Mouse (Mus musculus) stomach, embryonic 15.5 days (tissue): ENCODE data around the gene Kat5. TPM values are rescaled to one million over a fixed set of nuclear protein-coding genes. Genes with fewer than 3 reads are reported as not detected.

Experiments
- ATAC-seq: fragments of 200-750 bp; cut with Nextera tagmentation; 2 replicates; pipeline ENCODE4 v1.8.0; 2017; ENCODE audit warnings: low read depth, moderate number of reproducible peaks, moderate TSS enrichment; ENCODE audit not compliant: insufficient read depth, low FRiP score
- H3K27ac ChIP-seq: fragments of 300-500 bp; sonication (generic); 2 replicates; pipeline ENCODE4 v1.5.1; 2015; ENCODE audit warnings: mild to moderate bottlenecking, inconsistent platforms
- H3K27me3 ChIP-seq: fragments of 300-500 bp; sonication (generic); replicated peaks from 2 replicates; pipeline ENCODE4 v1.6.1; 2015; ENCODE audit warnings: inconsistent platforms
- H3K36me3 ChIP-seq: fragments of 300-500 bp; sonication (generic); 2 replicates; pipeline ENCODE4 v1.6.1; 2015; ENCODE audit warnings: inconsistent platforms
- H3K4me1 ChIP-seq: fragments of 300-500 bp; sonication (generic); 2 replicates; pipeline ENCODE4 v1.6.1; 2015; ENCODE audit warnings: inconsistent platforms
- H3K4me2 ChIP-seq: fragments of 300-500 bp; sonication (generic); 2 replicates; pipeline ENCODE4 v1.6.1; 2015; ENCODE audit warnings: mild to moderate bottlenecking, inconsistent platforms
- H3K4me3 ChIP-seq: fragments of 300-500 bp; sonication (generic); replicated peaks from 2 replicates; pipeline ENCODE4 v1.5.1; 2015; ENCODE audit warnings: inconsistent platforms
- H3K9ac ChIP-seq: fragments of 300-500 bp; sonication (generic); 2 replicates; pipeline ENCODE4 v1.6.1; 2015; ENCODE audit warnings: inconsistent platforms
- H3K9me3 ChIP-seq: fragments of 300-500 bp; sonication (generic); 2 replicates; pipeline ENCODE4 v1.6.1; 2016; ENCODE audit warnings: inconsistent platforms
- WGBS: fragments of 180-500 bp; shearing (Covaris S2); methylation state at CpG from one replicate; pipeline ENCODE4 v1.1.7; 2015; 5-methylcytosine and 5-hydroxymethylcytosine counted together
- polyA plus RNA-seq: library from polyadenylated mRNA; unstranded; fragments of >200 nt; fragmentation: Nextera tagmentation; extraction: Ambion mirVana; gene quantifications from 2 replicates; pipeline ENCODE4 v1.2.1, GENCODE M21; 2015

Gene Kat5
- polyA plus RNA-seq, 1 experiment from 2014 or later = 42.2 TPM

DNA sequence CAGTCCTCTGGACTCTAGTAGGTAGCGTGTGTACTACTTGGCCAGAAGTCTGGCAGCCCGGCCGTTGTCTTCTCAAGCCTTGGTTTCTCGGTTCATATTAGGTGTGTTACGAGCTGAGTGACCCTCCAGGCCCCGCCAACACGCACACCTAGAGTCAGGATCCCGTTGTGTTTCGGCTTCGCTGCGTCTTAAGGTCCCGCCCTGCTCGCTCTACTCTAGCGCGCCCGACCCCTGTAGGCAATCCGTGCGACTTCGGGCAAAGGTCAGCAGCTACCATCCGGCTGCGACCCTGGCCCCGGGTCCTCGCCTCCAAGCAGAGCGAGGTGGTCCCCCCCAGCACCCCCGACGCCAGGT, 42.9 kb downstream of the Kat5 start:
- peaks cover 1% of the 10 kb centered on the region for H3K27me3 ChIP-seq
- H3K4me1 ChIP-seq = peaks cover 25% of the 10 kb centered on the region
- WGBS = 2% methylated on average over 26 of the region's 26 CpGs
- peak; percentile 19 for ATAC-seq
- peak overlapping the region; percentile 97 for H3K27ac ChIP-seq
- H3K4me3 ChIP-seq = peak overlapping the region; percentile 82
- peak overlapping the region; percentile 80 for H3K9ac ChIP-seq
- H3K4me2 ChIP-seq = peak overlapping the region; percentile 99
- peaks cover 3% of the 10 kb centered on the region; the same call in 1 of the 2 replicates for H3K36me3 ChIP-seq
- H3K9me3 ChIP-seq = no peaks in the 10 kb centered on the region

GRCm38 (mm10) chr19:5566316-5566715, 43.7 kb downstream of the Kat5 start:
- peak overlapping the region; percentile 99 for H3K4me2 ChIP-seq
- no peak overlapping the region for H3K9ac ChIP-seq
- WGBS = 68% methylated on average over 5 of the region's 5 CpGs
- peaks cover 10% of the 10 kb centered on the region for H3K27me3 ChIP-seq
- H3K4me3 ChIP-seq = no peak overlapping the region; the same call in 1 of the 2 replicates
- peaks cover 25% of the 10 kb centered on the region for H3K4me1 ChIP-seq
- H3K9me3 ChIP-seq = no peaks in the 10 kb centered on the region
- H3K27ac ChIP-seq = peak overlapping the region; percentile 97; the same call in 1 of the 2 replicates
- ATAC-seq = no peak
- H3K36me3 ChIP-seq = peaks cover 3% of the 10 kb centered on the region; the same call in 1 of the 2 replicates

DNA sequence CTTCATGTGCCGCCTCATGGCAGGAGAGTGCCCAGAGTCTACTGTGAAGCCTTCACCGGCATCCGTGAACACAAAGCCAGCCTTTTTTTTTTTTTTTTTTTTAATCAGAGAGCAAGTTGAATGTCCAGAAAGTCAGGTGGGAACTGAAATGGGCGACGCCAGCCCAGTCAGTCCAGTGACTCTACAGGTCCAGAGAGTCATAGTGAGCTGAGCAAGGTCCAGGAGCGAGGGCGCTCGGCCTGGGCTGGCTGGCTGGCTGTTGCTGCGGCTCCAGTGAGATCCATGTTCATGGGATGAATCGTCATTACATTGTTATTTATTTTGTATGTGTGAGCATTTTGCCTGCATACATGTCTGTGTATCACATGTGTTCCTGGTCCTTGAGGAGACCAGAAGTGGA, 47.3 kb downstream of the Kat5 start:
- no peak for ATAC-seq
- H3K4me1 ChIP-seq = peaks cover 24% of the 10 kb centered on the region

GRCm38 (mm10) chr19:5561886-5562285, 48.2 kb downstream of the Kat5 start:
- H3K9ac ChIP-seq = no peak overlapping the region
- H3K4me3 ChIP-seq = peak overlapping the region; percentile 48; the same call in 1 of the 2 replicates
- H3K27ac ChIP-seq = peak overlapping the region; percentile 94

More for the DNA sequence above, 47.3 kb downstream of the Kat5 start:
- no peak overlapping the region for H3K27ac ChIP-seq
- peaks cover 44% of the 10 kb centered on the region for H3K27me3 ChIP-seq
- no peaks in the 10 kb centered on the region for H3K36me3 ChIP-seq
- no peak overlapping the region for H3K9ac ChIP-seq
- WGBS = 86% methylated on average over 10 of the region's 10 CpGs
- no peaks in the 10 kb centered on the region for H3K9me3 ChIP-seq
- no peak overlapping the region for H3K4me2 ChIP-seq
- H3K4me3 ChIP-seq = no peak overlapping the region

DNA sequence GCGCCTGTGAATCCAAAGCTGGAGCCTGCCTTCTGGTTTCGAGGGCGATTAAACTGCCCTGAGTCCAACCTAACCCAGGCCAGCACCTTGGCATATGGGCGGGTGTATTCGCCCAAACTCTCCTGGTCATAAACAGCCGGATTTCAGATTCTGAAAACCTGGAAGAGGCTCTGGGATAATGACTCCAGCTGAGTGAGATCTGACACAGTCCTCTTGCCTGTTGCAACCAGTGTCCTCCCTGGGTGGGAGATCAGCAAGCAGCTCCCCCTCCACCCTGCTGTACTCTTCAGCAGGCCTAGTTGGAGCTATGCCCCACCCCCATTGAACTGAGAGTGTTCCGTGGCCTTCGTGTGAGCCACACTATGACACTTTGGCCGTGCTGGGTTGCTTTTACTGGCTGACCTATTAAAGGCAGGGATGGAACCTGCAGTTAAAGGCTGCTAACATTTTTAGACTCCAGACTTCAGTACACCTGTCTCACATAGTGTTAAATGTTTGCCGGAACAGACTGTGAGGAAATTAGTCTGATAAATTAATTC, 48.7 kb downstream of the Kat5 start:
- 18% methylated on average over 10 of the region's 10 CpGs for WGBS

More at GRCm38 (mm10) chr19:5561886-5562285, 48.2 kb downstream of the Kat5 start:
- 43% methylated on average over 3 of the region's 3 CpGs for WGBS
- H3K27me3 ChIP-seq = peaks cover 47% of the 10 kb centered on the region
- no peaks in the 10 kb centered on the region for H3K36me3 ChIP-seq
- H3K4me1 ChIP-seq = peaks cover 19% of the 10 kb centered on the region
- ATAC-seq = no peak
- H3K4me2 ChIP-seq = peak overlapping the region; percentile 77
- H3K9me3 ChIP-seq = no peaks in the 10 kb centered on the region

DNA sequence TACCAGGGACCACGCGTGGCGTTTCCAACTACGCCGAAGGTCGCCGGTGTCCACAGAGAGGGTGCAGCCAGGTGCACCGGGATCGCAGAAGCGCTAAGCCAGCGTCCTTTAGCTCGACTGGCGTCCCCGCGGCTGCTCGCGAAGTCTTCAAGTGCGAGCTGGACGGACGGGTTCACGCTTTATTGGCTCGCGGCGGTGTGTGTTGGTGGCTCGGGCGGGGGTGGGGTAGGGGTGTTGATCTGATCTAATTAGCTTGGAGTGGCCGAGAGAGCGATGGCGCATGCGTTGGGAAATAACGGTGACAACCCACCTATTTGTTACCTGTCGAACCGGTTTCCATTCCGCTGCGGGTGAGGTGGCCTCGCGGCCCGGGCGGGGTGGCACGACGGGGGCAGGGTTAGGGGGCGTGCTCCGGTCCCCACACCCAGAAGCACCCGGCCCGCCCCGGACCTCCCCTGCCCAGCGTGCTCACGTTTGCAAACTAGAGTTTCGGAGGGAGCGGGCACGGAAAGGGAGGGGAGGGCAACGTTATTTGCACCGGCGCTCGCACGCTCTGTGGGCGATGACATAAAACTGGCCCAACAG, 49.5 kb downstream of the Kat5 start, which contains the start of gene Ovol1:
Gene Ovol1 (minus strand): TSS at position 190 of the 585 bp plus-strand sequence.
- Histone ChIP-seq H3K27me3 (peaks cover 47% of the 10 kb centered on the region), H3K9ac (peak within 1 kb of the TSS; percentile 54), H3K4me3 (peak within 1 kb of the TSS; percentile 48), H3K4me1 (peaks cover 12% of the 10 kb centered on the region), H3K36me3 (no peaks in the 10 kb centered on the region), H3K4me2 (peak within 1 kb of the TSS; percentile 77), H3K27ac (peak within 1 kb of the TSS; percentile 94), H3K9me3 (no peaks in the 10 kb centered on the region)
- peak; percentile 89 for ATAC-seq
- 1% methylated on average over 57 of the region's 57 CpGs for WGBS

More for the DNA sequence above, 48.7 kb downstream of the Kat5 start:
- Histone ChIP-seq H3K9ac (peak overlapping the region; percentile 29; the same call in 1 of the 2 replicates), H3K27ac (peak overlapping the region; percentile 94), H3K36me3 (no peaks in the 10 kb centered on the region), H3K4me3 (peak overlapping the region; percentile 48), H3K27me3 (peaks cover 47% of the 10 kb centered on the region), H3K4me1 (peaks cover 13% of the 10 kb centered on the region), H3K4me2 (peak overlapping the region; percentile 77), H3K9me3 (no peaks in the 10 kb centered on the region)
- ATAC-seq = no peak

DNA sequence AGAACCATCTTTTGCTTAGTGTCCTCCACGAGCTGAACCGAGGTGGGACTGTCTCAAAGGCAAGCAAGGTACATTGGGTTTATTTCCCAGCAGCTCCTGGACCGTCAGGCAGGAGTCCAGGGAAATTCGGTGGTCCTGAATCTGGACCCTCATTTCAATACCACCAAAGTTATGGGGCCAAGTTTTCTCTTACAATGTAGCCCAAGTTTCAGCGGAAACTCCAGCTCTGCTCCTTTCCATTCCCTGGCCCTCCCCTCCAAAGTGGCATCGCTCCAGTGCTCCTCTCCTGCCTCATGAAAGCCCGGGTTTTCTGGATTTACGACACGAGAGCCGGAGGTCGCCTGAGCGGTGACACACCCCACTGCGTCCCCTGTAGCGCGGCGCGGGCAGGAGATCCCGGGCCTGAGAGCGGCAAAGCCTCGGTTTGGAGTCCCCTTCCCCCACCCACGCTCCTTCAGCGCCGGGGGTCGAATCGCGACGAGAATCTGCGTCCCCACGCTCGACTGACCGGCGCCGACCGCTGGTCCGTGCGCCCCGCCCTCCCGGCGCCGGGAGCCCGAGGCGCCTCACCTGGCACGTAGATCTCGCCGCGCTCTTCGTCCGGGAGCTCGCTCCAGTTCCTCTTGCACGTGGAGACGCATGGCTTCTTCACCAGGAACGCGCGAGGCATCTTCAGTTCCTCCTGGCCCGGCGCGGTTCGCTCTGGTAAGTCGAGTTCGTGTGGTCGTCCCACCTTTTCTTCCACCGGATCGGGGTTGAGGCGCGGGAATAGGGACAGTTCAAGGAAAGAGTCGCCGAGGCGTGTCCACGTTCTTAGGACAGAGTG, 50.2 kb downstream of the Kat5 start:
- ATAC-seq = no peak
- peak overlapping the region; percentile 54 for H3K9ac ChIP-seq
- H3K36me3 ChIP-seq = no peaks in the 10 kb centered on the region
- no peaks in the 10 kb centered on the region for H3K9me3 ChIP-seq
- H3K4me2 ChIP-seq = peak overlapping the region; percentile 77
- WGBS = under 1% methylated on average over 69 of the region's 69 CpGs
- H3K4me3 ChIP-seq = peak overlapping the region; percentile 48
- H3K27ac ChIP-seq = peak overlapping the region; percentile 86
- peaks cover 47% of the 10 kb centered on the region for H3K27me3 ChIP-seq
- peaks cover 17% of the 10 kb centered on the region for H3K4me1 ChIP-seq

- no peak for ATAC-seq
- H3K27me3 ChIP-seq = peaks cover 47% of the 10 kb centered on the region
- peaks cover 22% of the 10 kb centered on the region for H3K4me1 ChIP-seq
- H3K9me3 ChIP-seq = no peaks in the 10 kb centered on the region
- 19% methylated on average over 8 of the region's 8 CpGs for WGBS
- no peak overlapping the region for H3K9ac ChIP-seq
- no peaks in the 10 kb centered on the region for H3K36me3 ChIP-seq
- peak overlapping the region; percentile 48 for H3K4me3 ChIP-seq
- peak overlapping the region; percentile 77 for H3K4me2 ChIP-seq
- 0 out of 2 replicates have a peak overlapping the region, but pooled peaks have one; percentile 86 for H3K27ac ChIP-seq
Observed at GRCm38 (mm10) chr19:5559229-5559628, 50.8 kb downstream of the Kat5 start.

GRCm38 (mm10) chr19:5558770-5559169, 51.3 kb downstream of the Kat5 start:
- Histone ChIP-seq H3K4me1 (peaks cover 22% of the 10 kb centered on the region), H3K9ac (no peak overlapping the region), H3K27me3 (peaks cover 47% of the 10 kb centered on the region)

GRCm38 (mm10) chr19:5558169-5558568, 51.9 kb downstream of the Kat5 start:
- H3K4me3 ChIP-seq = peak overlapping the region; percentile 48
- ATAC-seq = no peak
- H3K36me3 ChIP-seq = no peaks in the 10 kb centered on the region
- H3K27ac ChIP-seq = no peak overlapping the region
- peaks cover 47% of the 10 kb centered on the region for H3K27me3 ChIP-seq
- peaks cover 26% of the 10 kb centered on the region for H3K4me1 ChIP-seq
- no peaks in the 10 kb centered on the region for H3K9me3 ChIP-seq
- 43% methylated on average over 7 of the region's 7 CpGs for WGBS
- no peak overlapping the region for H3K9ac ChIP-seq
- peak overlapping the region; percentile 77 for H3K4me2 ChIP-seq

More at GRCm38 (mm10) chr19:5558770-5559169, 51.3 kb downstream of the Kat5 start:
- ATAC-seq = no peak
- peak overlapping the region; percentile 77 for H3K4me2 ChIP-seq
- 60% methylated on average over 8 of the region's 8 CpGs for WGBS
- no peak overlapping the region for H3K27ac ChIP-seq
- no peaks in the 10 kb centered on the region for H3K9me3 ChIP-seq
- H3K4me3 ChIP-seq = peak overlapping the region; percentile 48
- no peaks in the 10 kb centered on the region for H3K36me3 ChIP-seq

DNA sequence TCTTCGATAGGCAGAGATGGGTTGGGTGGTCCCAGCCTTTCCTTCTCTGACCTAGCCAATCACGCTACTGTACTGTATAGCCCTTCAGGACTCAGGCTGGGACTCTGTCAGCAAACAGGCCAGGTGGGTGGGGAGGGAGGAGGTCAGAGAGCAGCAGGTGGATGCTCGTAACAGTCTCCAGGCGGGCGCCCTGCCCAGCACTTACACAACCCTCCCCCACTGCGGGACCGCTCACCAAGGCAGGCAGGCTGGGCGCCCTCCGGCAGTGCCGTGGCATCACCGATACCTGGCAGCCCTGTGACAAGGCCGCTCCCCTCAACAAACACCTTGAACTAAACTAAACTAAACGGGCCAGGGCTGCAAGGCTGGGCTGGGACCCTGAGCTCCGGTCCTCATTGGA, 55.8 kb downstream of the Kat5 start:
- Histone ChIP-seq H3K9ac (no peak overlapping the region), H3K27ac (0 out of 2 replicates have a peak overlapping the region, but pooled peaks have one; percentile 14), H3K36me3 (peaks cover 4% of the 10 kb centered on the region; the same call in 1 of the 2 replicates), H3K4me1 (0 out of 2 replicates have a peak, but pooled peaks cover 14% of the 10 kb centered on the region), H3K4me3 (no peak overlapping the region), H3K4me2 (no peak overlapping the region; the same call in 1 of the 2 replicates), H3K27me3 (peaks cover 18% of the 10 kb centered on the region), H3K9me3 (no peaks in the 10 kb centered on the region)
- ATAC-seq = peak; percentile 66
- 67% methylated on average over 14 of the region's 14 CpGs for WGBS
